Comparison of ENCODE assay signal across 25 mouse cellular contexts in genomic region chrX:58166184-58166904, GRCm38 (mm10).
A peak's percentile ranks its signal among the peaks of the same experiment; 100 is the strongest.
DNase-seq lines count a peak whose midpoint lies in the region; ATAC-seq and TF ChIP-seq lines count a peak whose summit lies in the region.
"Had no signal": no experiment of that assay in that cellular context is flagged by ENCODE, and none has a peak within 500 bp of the region (broad histone marks: within the 10 kb centered on the region; RNA-seq: fewer than 3 reads in every experiment).

No protein-coding gene starts in this region.

- no peaks in the 10 kb centered on the region for H3K4me1 ChIP-seq in forebrain, embryonic 16.5 days (replicated peaks; ENCODE audit: control insufficient read depth, insufficient read depth, low read length)
- H3K4me1 ChIP-seq in forebrain, postnatal 0 days (ENCODE audit: insufficient read depth): no peaks in the 10 kb centered on the region
- H3K4me1 ChIP-seq in limb, embryonic 14.5 days (ENCODE audit: control insufficient read depth, insufficient read depth, low read length): no peaks in the 10 kb centered on the region
- no peaks in the 10 kb centered on the region for H3K4me1 ChIP-seq in kidney, embryonic 16.5 days (ENCODE audit: insufficient read depth, low read length)
- H3K4me1 ChIP-seq: heart, embryonic 10.5 days; intestine, embryonic 15.5 days; liver, embryonic 15.5 days; midbrain, embryonic 10.5 days; neural tube, embryonic 13.5 days had no signal

- H3K9ac ChIP-seq in forebrain, embryonic 16.5 days (replicated peaks; ENCODE audit: low read depth, low read length): no peak overlapping the region
- H3K9ac ChIP-seq in forebrain, postnatal 0 days: no peak overlapping the region
- no peak overlapping the region for H3K9ac ChIP-seq in limb, embryonic 14.5 days (ENCODE audit: low read depth, low read length, severe bottlenecking)
- no peak overlapping the region for H3K9ac ChIP-seq in kidney, embryonic 16.5 days (replicated peaks; ENCODE audit: low read length)
- H3K9ac ChIP-seq: intestine, embryonic 15.5 days; limb, embryonic 12.5 days; liver, embryonic 15.5 days; neural tube, embryonic 13.5 days had no signal

- no peaks in the 10 kb centered on the region for H3K9me3 ChIP-seq in forebrain, embryonic 16.5 days (ENCODE audit: control insufficient read depth, low read length)
- H3K9me3 ChIP-seq in forebrain, postnatal 0 days (ENCODE audit: low read length): no peaks in the 10 kb centered on the region
- H3K9me3 ChIP-seq in limb, embryonic 14.5 days (ENCODE audit: control insufficient read depth, low read length): no peaks in the 10 kb centered on the region
- H3K9me3 ChIP-seq in kidney, embryonic 16.5 days (ENCODE audit: low read length): no peaks in the 10 kb centered on the region
- H3K9me3 ChIP-seq: forebrain, embryonic 10.5 days; heart, embryonic 10.5 days; intestine, embryonic 15.5 days; limb, embryonic 12.5 days; liver, embryonic 15.5 days; midbrain, embryonic 10.5 days; neural tube, embryonic 13.5 days had no signal

- 0 out of 2 replicates have a peak, but pooled peaks have one; percentile 36 for ATAC-seq in forebrain, embryonic 16.5 days
- no peak for ATAC-seq in forebrain, postnatal 0 days
- peak; percentile 69 for ATAC-seq in limb, embryonic 14.5 days (ENCODE audit: low FRiP score, low read depth)
- no peak for ATAC-seq in kidney, embryonic 16.5 days (ENCODE audit: low FRiP score, low TSS enrichment)
- ATAC-seq: CD4-positive, CD25-positive, alpha-beta regulatory T cell, adult 4 months; hindbrain, embryonic 16.5 days; intestine, embryonic 15.5 days; midbrain, embryonic 16.5 days had no signal

- no peak overlapping the region for H3K4me3 ChIP-seq in forebrain, embryonic 16.5 days (replicated peaks; ENCODE audit: low read length)
- H3K4me3 ChIP-seq in forebrain, postnatal 0 days (ENCODE audit: low read depth, low read length): no peak overlapping the region
- no peak overlapping the region for H3K4me3 ChIP-seq in limb, embryonic 14.5 days (replicated peaks; ENCODE audit: low read length)
- H3K4me3 ChIP-seq in kidney, embryonic 16.5 days (ENCODE audit: low read length): no peak overlapping the region
- H3K4me3 ChIP-seq: forebrain, embryonic 10.5 days; gastrocnemius, adult 2 months; heart, embryonic 10.5 days; intestine, embryonic 15.5 days; limb, embryonic 12.5 days; liver, embryonic 15.5 days; midbrain, embryonic 10.5 days; myocyte; neural tube, embryonic 13.5 days had no signal

- TF ChIP-seq POLR2A in limb, embryonic 14.5 days (IDR thresholded peaks at IDR 0.05; ENCODE audit: borderline replicate concordance, extremely low read depth, insufficient read depth, insufficient read length): no peak

- intact Hi-C loops in left cerebral cortex, postnatal 14 days (cut with DNase I): no loop called here

- TF ChIP-seq CTCF in forebrain, postnatal 0 days (IDR thresholded peaks at IDR 0.05; ENCODE audit: low read depth): no peak

- H3K27ac ChIP-seq in forebrain, embryonic 16.5 days (ENCODE audit: low read length): no peak overlapping the region
- H3K27ac ChIP-seq in forebrain, postnatal 0 days (ENCODE audit: low read depth, low read length): no peak overlapping the region
- no peak overlapping the region for H3K27ac ChIP-seq in limb, embryonic 14.5 days (replicated peaks; ENCODE audit: low read depth, low read length)
- no peak overlapping the region for H3K27ac ChIP-seq in kidney, embryonic 16.5 days (ENCODE audit: low read length)
- H3K27ac ChIP-seq: forebrain, embryonic 10.5 days; gastrocnemius, adult 2 months; heart, embryonic 10.5 days; intestine, embryonic 15.5 days; limb, embryonic 12.5 days; liver, embryonic 15.5 days; midbrain, embryonic 10.5 days; neural tube, embryonic 13.5 days had no signal

- no peak for DNase-seq in forebrain, postnatal 0 days
- DNase-seq in left cerebral cortex, postnatal 14 days (ENCODE audit: low spot score in 2 of 2): peak; percentile 10 to 14
- DNase-seq in left cerebral cortex, adult 11 months (ENCODE audit: low spot score): no peak
- peak; percentile 57 for DNase-seq in brain, adult 2 months (ENCODE audit: low read depth, low spot score)
- DNase-seq in limb, embryonic 14.5 days (ENCODE audit: low spot score): peak; percentile 61
- no peak for DNase-seq in kidney, adult 9 months
- DNase-seq: adrenal gland, postnatal 14 days; cerebellum, adult 9-10 months; gastrocnemius, adult 2 months; kidney, postnatal 36 days; layer of hippocampus, postnatal 36 days; thymus, postnatal 25 days had no signal

- H3K4me2 ChIP-seq in forebrain, embryonic 16.5 days (ENCODE audit: low read length): no peak overlapping the region
- H3K4me2 ChIP-seq in forebrain, postnatal 0 days (ENCODE audit: low read depth): no peak overlapping the region
- no peak overlapping the region for H3K4me2 ChIP-seq in limb, embryonic 14.5 days (replicated peaks; ENCODE audit: low read depth, low read length, severe bottlenecking)
- no peak overlapping the region for H3K4me2 ChIP-seq in kidney, embryonic 16.5 days (replicated peaks; ENCODE audit: low read depth, low read length)
- H3K4me2 ChIP-seq: intestine, embryonic 15.5 days; limb, embryonic 12.5 days; liver, embryonic 15.5 days; neural tube, embryonic 13.5 days had no signal

- WGBS in forebrain, embryonic 16.5 days: 82% methylated on average over 12 of the region's 12 CpGs
- WGBS in forebrain, postnatal 0 days: 72% methylated on average over 12 of the region's 12 CpGs
- 59% methylated on average over 12 of the region's 12 CpGs for WGBS in limb, embryonic 14.5 days
- 89% methylated on average over 12 of the region's 12 CpGs for WGBS in kidney, embryonic 16.5 days

- no peaks in the 10 kb centered on the region for H3K36me3 ChIP-seq in forebrain, embryonic 16.5 days (ENCODE audit: control insufficient read depth, insufficient read depth)
- H3K36me3 ChIP-seq in forebrain, postnatal 0 days (ENCODE audit: insufficient read depth): no peaks in the 10 kb centered on the region
- no peaks in the 10 kb centered on the region for H3K36me3 ChIP-seq in limb, embryonic 14.5 days (ENCODE audit: control insufficient read depth, insufficient read depth, low read length)
- no peaks in the 10 kb centered on the region for H3K36me3 ChIP-seq in kidney, embryonic 16.5 days (ENCODE audit: insufficient read depth, low read length)
- H3K36me3 ChIP-seq: forebrain, embryonic 10.5 days; heart, embryonic 10.5 days; intestine, embryonic 15.5 days; limb, embryonic 12.5 days; liver, embryonic 15.5 days; midbrain, embryonic 10.5 days; neural tube, embryonic 13.5 days had no signal

- H3K27me3 ChIP-seq in forebrain, embryonic 16.5 days (replicated peaks; ENCODE audit: control insufficient read depth, insufficient read depth, low read length): no peaks in the 10 kb centered on the region
- no peaks in the 10 kb centered on the region for H3K27me3 ChIP-seq in forebrain, postnatal 0 days (ENCODE audit: insufficient read depth, low read length)
- no peaks in the 10 kb centered on the region for H3K27me3 ChIP-seq in limb, embryonic 14.5 days (ENCODE audit: control insufficient read depth, insufficient read depth, low read length)
- H3K27me3 ChIP-seq in kidney, embryonic 16.5 days (ENCODE audit: insufficient read depth, low read length): no peaks in the 10 kb centered on the region
- H3K27me3 ChIP-seq: intestine, embryonic 15.5 days; limb, embryonic 12.5 days; liver, embryonic 15.5 days; neural tube, embryonic 13.5 days had no signal

Comparison
In these comparisons a context has a peak if more than half of its experiments do, and no peak if none do; other contexts are left out.
1. ATAC-seq: peak in forebrain, embryonic 16.5 days (single experiment) and limb, embryonic 14.5 days (single experiment); none in forebrain, postnatal 0 days (single experiment) and kidney, embryonic 16.5 days (single experiment).
2. DNase-seq: peak in left cerebral cortex, postnatal 14 days (2 of 2), brain, adult 2 months (single experiment) and limb, embryonic 14.5 days (single experiment); none in forebrain, postnatal 0 days (single experiment), left cerebral cortex, adult 11 months (single experiment) and kidney, adult 9 months (single experiment).